Mouse (Mus musculus): ENCODE results near the gene Agbl2. TPM values are rescaled to one million over a fixed set of nuclear protein-coding genes. Genes with fewer than 3 reads are reported as not detected.

Gene Agbl2
- polyA plus RNA-seq (2017; shearing (Covaris generic)), result not detected

GRCm38 (mm10) chr2:90782458-90782857, at the start of gene Agbl2:
TSS of gene Agbl2 (plus strand) at chr2:90782727.

GRCm38 (mm10) chr2:90745053-90745678, 37.4 kb upstream of the Agbl2 start, which contains the start of gene Fnbp4:
TSS of gene Fnbp4 (plus strand) at chr2:90745370.

GRCm38 (mm10) chr2:90846955-90847680, 64.6 kb downstream of the Agbl2 start, which contains the start of gene Mtch2:
TSS of gene Mtch2 (plus strand) at chr2:90847155.

Other genes starting within 250 kb of the Agbl2 start
- gene Ptprj, start 202.1 kb upstream of the Agbl2 start, polyA plus RNA-seq (2017; shearing (Covaris generic)), result 2.4 TPM
- gene Nup160, start 105.5 kb upstream of the Agbl2 start, polyA plus RNA-seq (2017; shearing (Covaris generic)), result 45.3 TPM
- 79.2 TPM for gene Fnbp4, start 37.4 kb upstream of the Agbl2 start, polyA plus RNA-seq (2017; shearing (Covaris generic))
- gene Mtch2, start 64.4 kb downstream of the Agbl2 start, polyA plus RNA-seq (2017; shearing (Covaris generic)), result 149 TPM
- 1.3 TPM for gene C1qtnf4, start 103.1 kb downstream of the Agbl2 start, polyA plus RNA-seq (2017; shearing (Covaris generic))
- gene Kbtbd4, start 122.0 kb downstream of the Agbl2 start, polyA plus RNA-seq (2017; shearing (Covaris generic)), result 48.9 TPM
- 159 TPM for gene Ndufs3, start 122.1 kb downstream of the Agbl2 start, polyA plus RNA-seq (2017; shearing (Covaris generic))
- 48.3 TPM for gene Celf1, start 157.7 kb downstream of the Agbl2 start, polyA plus RNA-seq (2017; shearing (Covaris generic))